Comparison of ENCODE assay signal across 12 mouse cellular contexts in genomic region chr12:100375801-100376200, GRCm38 (mm10).
"Had no signal": no experiment of that assay in that cellular context is flagged by ENCODE, and none has a peak within 500 bp of the region (broad histone marks: within the 10 kb centered on the region; RNA-seq: fewer than 3 reads in every experiment).

No protein-coding gene starts in this region.

- DNase-seq: retina, postnatal 1 day; right cerebral cortex, adult 18-20 months; right cerebral cortex, postnatal 14 days; right cerebral cortex, postnatal 25 days; right cerebral cortex, postnatal 4 days; spleen, adult 18-20 months; thymus, adult 18-20 months; thymus, adult 2 months; thymus, postnatal 14 days; thymus, postnatal 25 days; thymus, postnatal 36 days; thymus, postnatal 4 days had no signal
